Mouse (Mus musculus) right cerebral cortex, postnatal 4 days (tissue): ENCODE measurements at regions not wholly inside any gene's neighbourhood (a gene's known extent, or its start where the extent isn't known, plus 50 kb on each side); places are given as distances from the start of the nearest gene placed in this dataset.
"Not testable (repeated sequence)": the region's sequence is repeated elsewhere in the genome, so short reads cannot be mapped to it uniquely, and the experiment has no call there.

Source experiments
- DNase-seq: peaks from one replicate; pipeline ENCODE4 v3.0.0-alpha.2; 2022

DNA sequence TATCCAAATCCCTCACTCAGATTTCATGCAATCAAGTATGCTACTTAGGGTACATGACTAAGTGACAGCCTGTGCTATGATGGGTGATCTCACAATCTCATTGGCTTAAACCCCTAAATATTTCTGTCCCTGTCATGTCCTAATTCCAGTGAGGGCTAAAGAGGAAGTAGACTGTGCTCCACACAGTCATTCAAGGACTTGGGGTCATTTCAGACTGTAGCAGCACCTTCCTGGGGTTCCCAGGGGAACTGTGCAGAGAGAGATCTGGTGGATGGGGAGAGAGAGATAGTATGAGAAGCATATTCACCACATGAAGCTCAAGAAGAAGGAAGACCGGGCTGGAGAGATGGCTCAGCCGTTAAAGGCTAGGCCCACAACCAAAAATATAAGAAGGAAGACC, 100.7 kb downstream of the H2al2a start:
- DNase-seq = no peak

DNA sequence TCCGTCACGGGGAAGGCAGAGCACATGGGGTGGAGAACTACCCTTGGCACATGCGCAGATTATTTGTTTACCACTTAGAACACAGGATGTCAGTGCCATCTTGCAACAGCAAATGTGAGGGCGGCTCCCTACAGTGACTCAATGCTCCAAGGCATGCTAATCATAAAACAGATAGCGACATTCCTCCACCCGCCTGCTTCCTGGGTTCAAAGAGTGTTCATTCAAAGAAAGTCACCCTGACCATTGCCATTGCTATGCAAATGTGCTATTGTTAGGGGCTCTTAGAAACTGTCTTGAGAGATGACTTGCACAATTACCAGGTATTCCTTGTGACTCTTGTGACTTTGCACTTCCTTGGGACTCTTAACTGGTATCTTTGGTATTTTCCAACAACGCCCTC, 104.1 kb downstream of the H2al2a start:
- DNase-seq = not testable (repeated sequence)

DNA sequence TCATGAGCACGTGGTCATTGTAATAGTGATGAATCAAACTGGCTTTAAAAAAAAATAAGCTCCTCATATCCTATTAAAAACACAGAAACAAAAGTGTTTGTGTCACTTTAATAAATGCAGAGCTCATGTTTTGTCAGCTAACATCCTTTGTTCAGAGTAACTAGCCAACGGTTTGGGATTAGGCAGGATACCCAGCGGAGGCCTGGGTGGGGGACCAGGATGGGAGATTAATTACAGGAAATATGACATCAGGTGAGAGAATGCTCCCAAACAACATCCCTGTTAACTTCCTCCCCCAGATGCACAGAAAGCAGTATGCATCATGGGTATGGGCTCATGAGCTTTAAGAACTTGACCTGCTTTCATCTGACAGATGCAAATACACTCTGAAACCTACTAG, 109.1 kb downstream of the H2al2a start:
- no peak for DNase-seq

DNA sequence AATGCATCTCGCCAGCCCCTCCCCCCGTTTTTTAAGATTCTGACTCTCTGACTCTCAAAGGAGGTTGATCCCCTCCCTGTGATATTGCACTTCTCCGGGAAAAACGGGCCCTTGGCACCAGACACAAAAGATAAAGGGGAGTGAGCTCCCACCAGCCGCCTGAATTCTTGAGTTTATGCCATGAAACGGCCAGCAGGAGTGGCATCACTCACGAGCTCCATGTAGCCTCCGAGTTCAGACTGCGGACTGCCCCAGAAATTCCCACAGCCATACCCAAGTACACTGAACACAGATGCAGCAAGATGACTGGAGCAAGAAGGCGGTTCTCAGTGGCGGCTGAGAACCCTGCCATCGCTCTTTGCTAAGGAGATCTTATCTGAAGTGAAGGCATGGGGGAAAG, 114.4 kb downstream of the H2al2a start:
- DNase-seq = no peak

DNA sequence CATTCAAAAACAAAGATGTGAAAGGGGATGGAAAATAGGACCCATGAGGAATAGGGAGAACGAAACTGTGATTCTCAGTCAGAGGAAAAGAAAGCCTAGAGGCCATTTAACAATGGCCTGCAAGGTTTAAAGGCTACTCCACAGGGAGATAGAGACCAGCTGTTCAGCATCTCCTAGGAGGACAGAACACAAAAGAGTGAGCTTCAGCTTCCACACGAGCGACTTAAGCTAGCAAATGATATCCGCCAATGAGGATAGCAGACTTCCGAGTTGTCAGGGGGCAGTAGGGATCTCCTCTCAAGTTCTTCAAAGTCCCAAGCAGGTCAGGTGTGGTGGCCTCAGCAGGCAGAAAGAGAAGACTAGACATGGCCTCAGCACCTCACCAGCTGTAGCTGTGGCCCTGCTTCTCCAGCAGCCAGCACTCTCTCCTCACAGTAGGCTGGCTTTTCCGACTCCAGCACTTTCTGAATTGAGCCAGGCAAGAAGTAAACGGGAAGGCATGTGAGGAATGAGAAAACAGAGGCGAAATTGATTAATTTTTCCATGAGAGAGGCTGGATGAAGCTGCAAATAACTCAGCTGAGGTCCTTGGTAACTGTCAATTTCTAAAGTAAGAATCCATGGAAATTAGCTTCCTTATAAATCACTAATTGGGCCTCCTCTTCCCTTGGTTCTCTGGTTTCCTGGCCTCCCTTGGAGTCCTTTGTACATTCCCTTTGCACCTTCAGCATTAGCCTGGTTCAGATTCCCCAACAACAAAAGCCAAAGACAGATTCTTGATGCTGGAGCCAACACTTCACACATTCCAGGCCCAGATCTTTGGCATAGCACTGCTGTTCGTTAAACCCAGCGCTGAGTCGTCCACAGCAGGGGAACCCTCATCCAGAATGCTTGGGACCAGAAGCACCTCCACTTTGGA, 115.7 kb downstream of the H2al2a start:
- no peak for DNase-seq

DNA sequence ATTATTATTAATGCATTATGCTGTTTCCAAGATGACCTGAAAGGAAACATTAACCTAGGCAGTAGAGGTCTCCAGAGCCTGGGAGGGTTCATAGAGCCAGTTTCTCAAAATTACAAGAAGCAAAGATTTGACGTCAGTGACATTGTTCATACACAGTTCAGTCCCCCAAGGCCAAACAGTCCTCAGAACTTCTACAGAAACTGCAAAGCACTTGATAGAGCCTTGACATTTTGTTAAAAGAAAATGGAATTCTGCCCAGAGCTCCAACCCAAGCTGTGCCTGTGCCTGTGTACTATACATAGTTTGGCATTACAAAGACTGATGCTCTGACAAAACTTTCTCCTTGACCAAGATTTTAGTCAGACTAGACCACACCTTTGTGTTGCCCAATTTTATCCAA, 118.9 kb downstream of the H2al2a start:
- DNase-seq = no peak

DNA sequence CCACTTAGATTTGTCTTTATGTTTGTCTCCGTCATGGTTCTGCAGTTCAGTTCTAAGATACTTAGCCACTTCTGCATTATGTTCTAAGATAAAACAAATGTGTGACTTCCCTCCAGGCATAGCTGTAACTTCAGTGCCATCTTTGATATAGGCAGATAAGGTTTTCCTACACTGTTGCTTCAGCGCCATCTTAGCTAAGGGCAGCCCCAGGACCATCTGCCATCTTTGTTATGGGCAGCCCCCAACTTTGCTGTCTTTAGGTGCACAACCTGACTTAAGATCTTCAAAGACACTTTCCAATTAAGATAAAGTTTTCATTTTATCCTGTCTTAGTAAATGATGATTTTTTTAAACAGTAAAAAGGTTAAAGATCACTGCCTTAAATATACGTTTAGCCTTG, 119.8 kb downstream of the H2al2a start:
- DNase-seq = no peak

DNA sequence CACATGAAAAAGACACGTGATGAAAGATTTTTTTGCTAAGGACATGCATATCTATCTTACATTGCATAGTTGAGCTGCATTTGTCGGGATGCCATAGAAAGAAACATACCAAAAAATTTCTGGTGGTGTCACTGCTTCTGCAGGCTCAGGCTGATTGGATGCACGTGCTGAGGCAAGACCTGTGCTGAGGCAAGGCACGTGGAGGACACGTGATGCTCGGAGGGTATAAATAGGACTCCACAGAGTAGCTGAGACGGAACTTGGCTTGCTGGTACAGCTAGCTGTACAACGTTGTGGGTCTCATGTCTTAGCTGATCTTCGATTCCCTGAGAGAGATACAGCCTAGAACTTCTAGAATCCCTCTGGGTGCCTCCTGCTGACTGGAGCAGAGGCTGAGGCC, 120.6 kb downstream of the H2al2a start:
- DNase-seq = no peak

DNA sequence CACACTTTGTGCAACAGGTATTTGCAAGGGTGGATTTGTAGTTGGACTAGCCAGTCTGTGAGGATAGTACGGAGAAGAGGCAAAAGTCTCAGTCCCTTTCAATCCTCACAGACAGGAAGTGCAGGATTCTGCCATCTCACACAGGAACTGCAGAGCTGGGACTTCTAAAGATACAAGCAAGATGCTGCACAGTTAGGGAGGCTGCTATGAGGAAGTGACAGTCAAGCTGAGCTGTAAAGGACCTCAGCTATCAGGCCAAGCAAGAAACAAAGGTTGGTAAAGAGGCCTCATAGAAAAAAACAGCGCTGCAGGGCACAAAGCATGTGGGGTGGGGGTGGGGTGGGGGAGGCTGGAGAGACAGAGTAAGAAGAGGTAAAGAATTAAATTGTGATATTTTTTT, 126.2 kb downstream of the H2al2a start:
- DNase-seq = no peak

DNA sequence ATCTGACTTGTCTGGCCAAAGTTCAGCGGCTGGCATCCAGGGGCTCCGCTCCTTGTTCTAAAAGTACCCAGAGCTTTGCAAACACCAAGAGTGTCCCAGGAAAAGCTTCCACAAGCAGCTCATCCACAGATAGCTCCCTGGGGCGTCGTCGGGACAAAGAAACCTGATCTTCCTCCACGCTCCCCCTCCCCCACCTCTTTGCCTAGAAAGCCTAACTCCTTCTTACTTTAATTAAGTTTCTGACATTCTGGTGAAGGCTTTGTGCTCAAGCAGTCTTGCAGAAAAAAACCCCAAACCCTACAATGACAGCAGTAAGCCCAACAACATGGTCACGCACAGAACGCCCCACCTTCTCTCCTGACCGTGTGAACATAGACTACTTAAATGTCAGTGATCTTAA, 128.6 kb downstream of the H2al2a start:
- DNase-seq = no peak

DNA sequence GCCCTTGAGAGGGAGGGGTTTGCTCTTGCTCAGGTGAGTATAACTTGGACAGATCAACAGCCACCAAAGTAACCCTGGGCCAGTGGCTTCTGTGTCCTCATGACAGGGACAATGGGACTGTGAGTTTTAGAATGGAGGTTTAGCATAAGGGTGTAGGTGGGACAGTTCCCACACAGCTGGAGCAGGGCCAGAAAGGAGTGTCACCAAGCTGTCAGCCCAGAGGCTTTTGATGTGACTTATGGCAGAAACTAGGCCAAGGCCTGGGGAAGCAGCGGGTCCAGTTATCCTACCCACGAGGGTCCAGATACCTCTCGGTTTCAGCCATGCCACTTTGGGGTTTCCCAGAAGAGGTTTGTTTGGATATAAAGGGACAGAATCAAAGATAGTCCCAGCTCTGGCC, 129.4 kb downstream of the H2al2a start:
- DNase-seq = no peak

DNA sequence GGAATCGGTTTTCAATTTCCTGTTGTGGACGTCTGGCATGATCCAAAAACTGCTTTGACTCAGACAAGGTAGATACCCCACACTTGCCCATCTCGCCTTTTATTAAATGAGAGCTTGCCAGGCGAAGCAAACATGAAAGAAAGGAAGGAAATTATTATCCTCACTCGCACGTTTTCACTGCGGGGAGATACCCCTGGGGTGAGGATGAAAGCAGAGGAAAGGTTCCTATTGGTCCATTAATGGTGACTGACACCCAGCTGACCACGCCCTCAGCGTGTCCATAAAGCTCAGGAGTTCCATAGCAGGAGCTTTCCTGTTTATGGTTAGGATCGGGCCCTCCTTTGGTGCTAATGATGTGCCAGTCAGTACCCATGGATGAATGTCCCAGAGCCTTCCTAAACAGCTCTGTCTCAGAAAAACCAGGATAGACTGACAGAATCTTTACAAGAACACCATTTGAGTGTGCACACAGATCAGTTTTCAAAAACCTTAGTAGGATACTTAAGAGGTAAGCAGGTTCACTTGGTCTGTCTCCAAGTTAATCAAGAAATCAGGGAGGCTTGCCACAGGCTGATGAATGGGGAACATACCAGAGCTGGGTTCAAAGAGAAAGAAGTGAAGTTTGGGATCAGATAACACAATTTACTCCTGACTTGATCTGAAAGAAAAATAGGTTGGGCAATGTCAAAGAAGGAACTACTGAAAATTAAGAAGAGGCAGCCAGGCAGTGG, 130.7 kb upstream of the Nebl start:
- no peak for DNase-seq

DNA sequence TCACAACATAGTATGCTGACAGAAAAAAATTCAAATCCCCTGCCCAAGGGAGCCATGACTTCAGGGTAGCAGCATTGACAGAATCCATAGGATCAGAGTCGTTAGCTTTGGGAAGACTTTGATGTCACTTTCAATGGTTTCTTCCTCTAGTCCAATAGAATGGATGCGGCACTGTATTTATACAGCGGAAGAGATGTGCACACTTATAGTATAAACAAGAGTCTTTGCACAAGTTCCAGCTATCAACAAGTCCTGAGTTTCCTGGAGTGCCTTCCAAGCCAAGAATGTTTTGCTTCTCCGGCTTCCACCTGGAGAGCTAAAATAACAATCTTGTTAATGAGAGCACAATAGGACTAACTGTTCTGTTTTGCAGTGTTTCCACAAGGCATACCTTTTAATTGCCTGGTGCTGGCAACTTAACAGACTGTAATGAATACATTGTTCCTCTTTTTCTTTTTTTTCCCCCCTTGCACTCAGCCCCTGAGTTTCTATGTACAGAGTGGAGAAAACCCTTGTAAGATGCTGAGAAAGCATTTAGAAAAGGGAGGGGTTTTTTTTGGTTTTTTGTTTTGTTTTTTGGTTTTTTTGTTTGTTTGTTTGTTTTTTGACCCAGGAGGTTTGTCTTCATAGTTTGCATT, 129.8 kb upstream of the Nebl start:
- DNase-seq = no peak

DNA sequence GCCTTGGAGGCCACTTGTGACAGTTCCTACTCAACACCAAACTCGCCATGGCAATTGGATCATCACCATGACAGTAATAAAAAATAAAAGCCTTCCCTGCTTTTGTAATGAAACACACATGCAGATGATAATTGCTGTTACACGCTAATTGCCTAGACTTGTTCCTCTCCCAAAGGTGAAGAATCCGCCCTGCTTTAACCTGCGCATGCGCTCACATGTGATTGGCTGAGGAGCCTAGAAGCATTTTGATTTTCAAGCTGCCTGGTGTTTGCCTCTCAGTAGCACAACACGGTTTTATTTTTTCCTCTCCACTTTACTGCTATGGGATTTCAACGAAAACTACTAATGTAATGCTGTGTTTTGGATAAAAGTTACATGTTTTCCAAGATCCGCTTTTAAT, 128.0 kb upstream of the Nebl start:
- DNase-seq = no peak

DNA sequence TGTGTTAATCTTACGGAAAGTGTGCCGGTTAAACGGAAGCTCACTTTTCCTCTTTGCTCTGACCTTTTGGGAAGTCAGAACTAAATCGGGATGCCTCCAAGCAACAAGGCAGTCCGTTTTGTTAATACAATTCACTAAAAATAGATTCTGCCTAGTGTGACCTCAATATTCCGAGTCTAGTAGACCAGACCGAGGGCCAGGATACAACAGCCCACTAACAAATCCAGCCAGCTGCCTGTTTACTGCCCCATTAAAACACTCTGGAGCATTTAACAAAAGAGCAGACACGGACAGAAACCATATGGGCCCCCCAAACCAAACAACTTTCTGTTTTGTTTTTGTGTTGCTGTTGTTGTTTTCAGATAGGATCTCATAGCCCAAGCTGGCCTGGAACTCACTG, 127.1 kb upstream of the Nebl start:
- DNase-seq = no peak

DNA sequence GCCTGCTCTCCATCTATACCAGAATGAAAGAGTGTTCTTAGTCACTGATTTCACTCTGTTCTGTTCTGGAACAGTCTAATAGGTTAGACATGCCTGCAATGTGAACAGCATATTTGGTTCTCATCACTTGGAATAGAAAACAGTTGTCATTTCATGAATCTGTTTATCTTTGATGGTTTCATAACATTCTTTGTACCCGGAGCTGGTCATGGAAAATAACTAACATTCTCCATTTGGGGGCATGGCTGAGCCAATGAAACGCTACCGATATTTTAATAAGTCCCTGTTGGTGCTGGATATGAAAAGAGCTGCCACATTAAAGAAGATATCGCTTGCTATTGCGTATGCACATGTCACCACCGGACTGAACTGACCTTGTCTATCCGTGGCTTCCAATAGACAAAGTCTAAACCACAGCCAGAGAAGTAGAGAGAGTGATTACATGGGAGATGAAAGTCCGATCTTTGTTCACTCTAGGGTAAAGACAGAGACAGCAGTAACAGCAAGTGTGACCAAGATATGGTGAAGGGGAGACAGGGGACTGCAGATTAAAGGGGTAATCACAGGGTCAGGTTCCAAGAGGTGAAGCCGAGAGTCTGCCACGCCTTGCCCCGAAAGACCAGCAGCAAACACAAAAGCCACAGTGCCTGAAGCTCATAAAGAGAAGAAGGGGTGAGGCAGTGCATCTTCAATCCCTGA, 124.5 kb upstream of the Nebl start:
- DNase-seq = no peak

DNA sequence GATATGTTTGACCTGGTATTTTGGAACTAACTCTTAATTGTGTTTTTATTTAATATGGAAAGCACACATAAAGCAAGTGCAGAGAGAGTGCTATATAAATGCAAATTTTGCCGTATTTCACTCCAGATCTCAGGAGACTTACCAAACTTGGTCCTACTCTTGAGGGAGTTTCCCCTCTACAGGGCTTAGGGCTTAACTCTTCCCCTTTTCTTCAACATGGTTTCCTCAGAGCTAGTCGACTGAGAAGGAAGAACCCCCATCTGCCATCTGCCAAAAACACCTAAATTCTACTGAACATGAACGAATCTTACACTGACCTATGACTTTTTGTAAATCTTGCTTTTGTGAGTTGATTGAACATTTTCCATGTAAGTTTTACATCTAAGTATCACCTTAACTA, 122.8 kb upstream of the Nebl start:
- no peak for DNase-seq

DNA sequence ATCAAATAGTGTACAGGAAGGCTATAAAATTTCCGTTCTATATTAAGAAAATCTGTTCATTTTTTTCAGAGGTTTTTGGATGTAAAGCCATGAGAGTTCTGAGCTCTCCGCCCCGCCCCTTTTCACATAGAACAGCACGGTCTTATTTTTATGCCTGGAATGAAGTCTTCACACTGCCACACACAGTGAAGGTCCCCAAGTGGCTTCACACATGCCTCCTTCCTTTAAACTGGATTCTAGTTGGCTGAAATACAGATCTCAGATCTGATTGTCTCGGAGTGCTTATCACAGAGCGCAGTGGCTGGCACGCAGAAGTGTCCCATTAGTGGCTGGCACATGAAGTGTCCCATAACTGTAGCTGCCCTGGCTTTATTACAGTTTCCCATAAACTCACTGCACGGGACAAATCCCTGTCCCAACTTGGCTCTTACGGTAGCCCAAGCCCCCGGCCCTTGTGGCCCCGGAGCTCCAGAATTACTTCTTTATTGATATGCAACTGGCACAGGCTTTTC, 122.3 kb upstream of the Nebl start:
- DNase-seq = no peak

DNA sequence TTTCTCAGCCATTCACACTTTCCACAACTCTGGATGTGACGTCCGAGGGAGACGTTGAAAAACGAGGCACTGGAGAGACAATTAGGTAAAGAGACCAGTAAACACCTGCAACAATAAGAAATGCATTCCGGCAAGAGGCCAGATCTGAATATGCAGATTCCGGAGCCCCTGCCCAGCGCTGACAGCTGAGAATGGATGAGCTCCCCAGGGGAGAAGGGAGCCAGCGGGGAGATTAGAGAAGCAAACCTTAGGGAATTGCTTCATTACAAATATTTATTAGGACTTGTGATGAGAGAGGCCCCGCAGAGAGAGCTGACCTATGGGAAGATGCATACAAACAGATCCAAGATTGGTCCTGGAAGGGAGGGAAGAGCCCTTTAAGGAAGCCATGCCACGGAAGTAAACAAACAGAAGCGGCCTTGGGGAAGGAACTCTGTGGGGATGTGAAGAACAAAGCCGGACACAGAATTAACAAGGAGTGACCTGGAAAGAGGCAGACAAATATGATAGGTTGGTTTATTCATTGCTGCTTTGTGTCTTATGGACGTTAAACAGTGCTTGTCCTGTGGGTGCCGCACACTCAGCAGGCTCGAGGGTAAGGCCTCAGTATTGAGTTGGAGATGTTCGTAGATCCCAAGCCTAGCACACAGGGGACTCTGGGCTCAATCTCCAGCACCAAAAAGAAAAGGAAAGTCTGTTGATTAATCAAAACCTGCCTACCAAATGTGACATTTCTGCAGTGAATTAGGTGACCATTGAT, 121.7 kb upstream of the Nebl start:
- DNase-seq = no peak

DNA sequence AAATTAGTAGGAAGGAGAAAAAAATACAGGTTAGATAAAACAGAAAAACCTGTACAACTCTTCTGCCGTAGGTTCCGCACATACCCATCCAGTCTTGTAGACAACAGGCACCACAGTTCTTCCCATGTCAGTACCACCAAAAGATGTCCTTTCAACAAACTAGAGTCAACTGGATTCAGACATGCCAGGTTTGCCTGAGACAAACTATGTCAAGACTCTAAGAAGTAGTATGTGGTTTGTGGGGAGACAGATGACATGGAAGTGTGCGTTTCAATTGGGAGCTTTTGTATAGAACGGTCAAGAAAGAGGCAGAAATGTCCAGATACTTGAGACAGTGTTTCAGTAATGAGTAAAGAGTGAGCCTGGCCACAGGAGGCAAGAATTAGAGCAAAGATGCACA, 119.5 kb upstream of the Nebl start:
- DNase-seq = no peak

DNA sequence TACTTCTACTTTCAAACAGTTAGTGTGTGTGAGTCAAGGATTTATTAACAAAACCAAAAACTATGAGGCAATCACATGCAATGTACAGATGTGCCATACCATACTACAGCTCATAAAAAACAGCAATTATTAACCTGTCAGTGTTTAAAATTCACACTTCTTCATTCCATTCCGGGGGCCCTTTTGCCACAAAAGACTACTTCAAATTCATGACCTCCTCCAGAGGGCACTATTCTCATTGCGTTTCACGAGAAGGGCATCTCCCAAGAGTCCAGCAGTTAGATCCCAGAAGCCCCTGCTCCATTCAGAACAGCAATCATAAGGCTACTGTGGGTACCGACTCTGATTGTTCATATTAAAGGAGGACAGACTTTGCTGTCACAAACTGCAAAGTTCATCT, 118.0 kb upstream of the Nebl start:
- DNase-seq = no peak

DNA sequence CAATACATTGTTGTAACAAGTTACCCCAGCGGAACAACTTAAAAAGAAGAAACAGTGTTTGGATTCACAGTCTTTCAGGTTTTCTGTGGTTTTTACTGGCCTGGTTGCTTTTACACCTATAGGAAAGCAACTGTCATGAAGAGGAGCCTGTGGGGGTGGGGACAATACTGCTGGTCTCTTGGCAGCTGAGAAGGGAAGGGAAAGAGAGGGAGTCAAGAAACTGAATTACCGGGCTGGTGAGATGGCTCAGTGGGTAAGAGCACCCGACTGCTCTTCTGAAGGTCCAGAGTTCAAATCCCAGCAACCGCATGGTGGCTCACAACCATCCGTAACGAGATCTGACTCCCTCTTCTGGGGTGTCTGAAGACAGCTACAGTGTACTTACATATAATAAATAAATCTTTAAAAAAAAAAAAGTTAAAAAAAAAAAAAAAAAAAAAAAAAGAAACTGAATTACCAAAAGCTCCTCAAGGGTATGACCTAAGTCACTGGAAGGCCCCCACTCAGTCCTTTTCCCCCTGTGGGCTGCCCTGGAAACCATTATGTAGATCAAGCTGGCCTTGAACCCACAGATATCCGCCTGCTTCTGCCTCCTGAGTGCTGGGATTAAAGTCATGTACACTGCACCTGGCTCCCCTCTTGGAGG, 114.3 kb upstream of the Nebl start:
- not testable (repeated sequence) for DNase-seq
